Mouse (Mus musculus) MN1 (cell line): ENCODE measurements around the gene Ppard.

Experiments
- DNase-seq: peaks from one replicate; pipeline ENCODE4 v3.0.0-alpha.2; 2016; ENCODE audit warnings: low spot score

The Ppard gene

GRCm38 (mm10) chr17:28341091-28341490 is 108.6 kb downstream of the Ppard start:
- peak; percentile 91 for DNase-seq

- no peak for DNase-seq
Observed at GRCm38 (mm10) chr17:28344050-28344607, 111.6 kb downstream of the Ppard start.

- DNase-seq = no peak
Observed at GRCm38 (mm10) chr17:28344670-28345069, 112.2 kb downstream of the Ppard start.

GRCm38 (mm10) chr17:28345271-28345721 is 112.8 kb downstream of the Ppard start:
- DNase-seq = peak; percentile 77

GRCm38 (mm10) chr17:28345882-28346281 is 113.4 kb downstream of the Ppard start:
- DNase-seq = peak; percentile 70

GRCm38 (mm10) chr17:28347327-28347726 is 114.8 kb downstream of the Ppard start:
- no peak for DNase-seq

GRCm38 (mm10) chr17:28348211-28348610 is 115.7 kb downstream of the Ppard start:
- no peak for DNase-seq

- no peak for DNase-seq
Observed at GRCm38 (mm10) chr17:28349264-28349880, 116.9 kb downstream of the Ppard start.

- peak; percentile 55 for DNase-seq
Observed at GRCm38 (mm10) chr17:28349901-28350465, 117.5 kb downstream of the Ppard start.

GRCm38 (mm10) chr17:28350466-28351352 is 118.2 kb downstream of the Ppard start, which contains the start of gene Tead3:
Gene Tead3 (minus strand): TSS chr17:28350817.
- peak; percentile 79 for DNase-seq
